Mouse (Mus musculus) brain, embryonic 14.5 days (tissue): ENCODE data around the gene Tfip11.

Experiments
- CTCF ChIP-seq: fragments of 200-500 bp; IDR thresholded peaks from 2 replicates; pipeline ENCODE4 v1.5.1; 2012; ENCODE audit warnings: inconsistent platforms, mild to moderate bottlenecking, moderate library complexity, borderline replicate concordance; ENCODE audit not compliant: insufficient read depth, insufficient read length; ENCODE audit errors: extremely low read depth
- POLR2A ChIP-seq: fragments of 200-500 bp; IDR thresholded peaks from 2 replicates; pipeline ENCODE4 v1.6.1; 2012; ENCODE audit warnings: mild to moderate bottlenecking, inconsistent platforms, borderline replicate concordance; ENCODE audit not compliant: poor library complexity, insufficient read depth, insufficient read length, severe bottlenecking; ENCODE audit errors: extremely low read depth

DNA sequence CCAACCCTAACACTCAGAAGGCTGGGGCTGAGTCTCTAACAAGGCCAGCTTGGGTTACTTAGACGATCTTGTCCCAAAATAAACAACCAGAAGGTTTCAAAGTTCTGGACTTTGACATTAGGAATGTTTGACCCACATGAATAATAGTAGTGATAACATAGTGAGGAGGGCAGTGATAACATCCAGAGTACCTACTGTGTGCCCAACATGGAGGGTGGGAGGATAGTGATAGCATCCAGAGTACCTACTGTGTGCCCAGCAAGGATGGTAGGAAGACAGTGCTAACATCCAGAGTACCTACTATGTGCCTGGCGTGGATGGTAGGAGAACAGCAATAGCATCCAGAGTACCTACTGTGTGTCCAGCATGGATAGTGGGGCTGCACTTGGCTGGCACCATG is 32.4 kb upstream of the Tfip11 start:
- TF ChIP-seq CTCF (no peak), POLR2A (no peak)
